Mouse (Mus musculus): ENCODE measurements around the gene Slc15a5. TPM values are rescaled to one million over a fixed set of nuclear protein-coding genes. Genes with fewer than 3 reads are reported as not detected.

The Slc15a5 gene
- polyA plus RNA-seq, 1 experiment from 2014 or later, result not detected

- Histone ChIP-seq H3K27me3 (no peaks in the 10 kb centered on the region), H3K4me3 (replicated peaks) (no peak overlapping the region), H3K36me3 (no peaks in the 10 kb centered on the region), H3K4me1 (replicated peaks) (no peaks in the 10 kb centered on the region), H3K4me2 (no peak overlapping the region), H3K27ac (no peak overlapping the region), H3K9me3 (replicated peaks) (no peaks in the 10 kb centered on the region), H3K9ac (no peak overlapping the region)
- no peak for ATAC-seq (ENCODE audit: low read depth)
- WGBS (ENCODE audit: insufficient replicate concordance), result 71% methylated on average over 12 of the region's 12 CpGs
- DNase-seq, result no peak
These were observed 24.8 kb downstream of the Slc15a5 start for GRCm38 (mm10) chr6:138054956-138055355.

- no peak for DNase-seq
- WGBS (ENCODE audit: insufficient replicate concordance), result 34% methylated on average over 1 of the region's 1 CpGs
These were observed 25.6 kb downstream of the Slc15a5 start for GRCm38 (mm10) chr6:138054166-138054565.

GRCm38 (mm10) chr6:138053686-138054085 lies 26.0 kb downstream of the Slc15a5 start:
- Histone ChIP-seq H3K36me3 (no peaks in the 10 kb centered on the region), H3K9me3 (replicated peaks) (no peaks in the 10 kb centered on the region), H3K4me1 (replicated peaks) (no peaks in the 10 kb centered on the region), H3K4me3 (replicated peaks) (no peak overlapping the region), H3K27me3 (no peaks in the 10 kb centered on the region), H3K9ac (no peak overlapping the region), H3K4me2 (no peak overlapping the region), H3K27ac (no peak overlapping the region)
- ATAC-seq (ENCODE audit: low read depth) (no peak), DNase-seq (no peak)
- 68% methylated on average over 9 of the region's 9 CpGs for WGBS (ENCODE audit: insufficient replicate concordance)

More at GRCm38 (mm10) chr6:138054166-138054565, 25.6 kb downstream of the Slc15a5 start:
- no peak overlapping the region for H3K9ac ChIP-seq
- H3K9me3 ChIP-seq (replicated peaks), result no peaks in the 10 kb centered on the region
- no peaks in the 10 kb centered on the region for H3K36me3 ChIP-seq
- H3K4me3 ChIP-seq (replicated peaks), result no peak overlapping the region
- H3K4me1 ChIP-seq (replicated peaks), result no peaks in the 10 kb centered on the region
- H3K27ac ChIP-seq, result no peak overlapping the region
- ATAC-seq (ENCODE audit: low read depth), result no peak
- no peaks in the 10 kb centered on the region for H3K27me3 ChIP-seq
- H3K4me2 ChIP-seq, result no peak overlapping the region

- DNase-seq, result no peak
- Histone ChIP-seq H3K27ac (no peak overlapping the region), H3K4me3 (replicated peaks) (no peak overlapping the region), H3K4me1 (replicated peaks) (no peaks in the 10 kb centered on the region), H3K27me3 (no peaks in the 10 kb centered on the region), H3K9me3 (replicated peaks) (peaks cover 10% of the 10 kb centered on the region; the same call in 1 of the 2 replicates), H3K36me3 (no peaks in the 10 kb centered on the region), H3K9ac (no peak overlapping the region), H3K4me2 (no peak overlapping the region)
- no peak for ATAC-seq (ENCODE audit: low read depth)
- 73% methylated on average over 2 of the region's 2 CpGs for WGBS (ENCODE audit: insufficient replicate concordance)
These were observed 34.4 kb downstream of the Slc15a5 start for GRCm38 (mm10) chr6:138045364-138045763.

- 60% methylated on average over 5 of the region's 5 CpGs for WGBS (ENCODE audit: insufficient replicate concordance)
- ATAC-seq (ENCODE audit: low read depth), result no peak
- peaks cover 10% of the 10 kb centered on the region; the same call in 1 of the 2 replicates for H3K9me3 ChIP-seq (replicated peaks)
These were observed 36.8 kb downstream of the Slc15a5 start for GRCm38 (mm10) chr6:138042891-138043290.

GRCm38 (mm10) chr6:138041865-138042264 lies 37.9 kb downstream of the Slc15a5 start:
- H3K9ac ChIP-seq, result no peak overlapping the region
- no peaks in the 10 kb centered on the region for H3K27me3 ChIP-seq
- peaks cover 10% of the 10 kb centered on the region; the same call in 1 of the 2 replicates for H3K9me3 ChIP-seq (replicated peaks)
- ATAC-seq (ENCODE audit: low read depth), result no peak
- H3K27ac ChIP-seq, result no peak overlapping the region
- no peak overlapping the region for H3K4me2 ChIP-seq
- H3K4me1 ChIP-seq (replicated peaks), result no peaks in the 10 kb centered on the region
- no peak overlapping the region for H3K4me3 ChIP-seq (replicated peaks)
- no peak for DNase-seq
- no peaks in the 10 kb centered on the region for H3K36me3 ChIP-seq
- WGBS (ENCODE audit: insufficient replicate concordance), result 27% methylated on average over 4 of the region's 4 CpGs

More at GRCm38 (mm10) chr6:138042891-138043290, 36.8 kb downstream of the Slc15a5 start:
- Histone ChIP-seq H3K27me3 (no peaks in the 10 kb centered on the region), H3K4me1 (replicated peaks) (no peaks in the 10 kb centered on the region), H3K4me2 (no peak overlapping the region), H3K36me3 (no peaks in the 10 kb centered on the region), H3K9ac (no peak overlapping the region), H3K4me3 (replicated peaks) (no peak overlapping the region), H3K27ac (no peak overlapping the region)
- DNase-seq, result no peak

- DNase-seq, result no peak
- H3K4me2 ChIP-seq, result no peak overlapping the region
- WGBS (ENCODE audit: insufficient replicate concordance), result 80% methylated on average over 5 of the region's 5 CpGs
These were observed 42.1 kb downstream of the Slc15a5 start for GRCm38 (mm10) chr6:138037587-138037986.

GRCm38 (mm10) chr6:138036891-138037290 lies 42.8 kb downstream of the Slc15a5 start:
- no peak overlapping the region for H3K9ac ChIP-seq
- H3K4me1 ChIP-seq (replicated peaks), result no peaks in the 10 kb centered on the region
- DNase-seq (no peak), ATAC-seq (ENCODE audit: low read depth) (no peak)
- no peaks in the 10 kb centered on the region for H3K36me3 ChIP-seq
- 77% methylated on average over 12 of the region's 12 CpGs for WGBS (ENCODE audit: insufficient replicate concordance)
- no peak overlapping the region for H3K27ac ChIP-seq
- no peaks in the 10 kb centered on the region for H3K9me3 ChIP-seq (replicated peaks)
- H3K4me2 ChIP-seq, result no peak overlapping the region
- no peaks in the 10 kb centered on the region for H3K27me3 ChIP-seq
- no peak overlapping the region for H3K4me3 ChIP-seq (replicated peaks)

More at GRCm38 (mm10) chr6:138037587-138037986, 42.1 kb downstream of the Slc15a5 start:
- H3K36me3 ChIP-seq, result no peaks in the 10 kb centered on the region
- no peaks in the 10 kb centered on the region for H3K9me3 ChIP-seq (replicated peaks)
- H3K27me3 ChIP-seq, result no peaks in the 10 kb centered on the region
- ATAC-seq (ENCODE audit: low read depth), result no peak
- no peak overlapping the region for H3K9ac ChIP-seq
- H3K27ac ChIP-seq, result no peak overlapping the region
- H3K4me1 ChIP-seq (replicated peaks), result no peaks in the 10 kb centered on the region
- no peak overlapping the region for H3K4me3 ChIP-seq (replicated peaks)

GRCm38 (mm10) chr6:138016898-138017297 lies 62.8 kb downstream of the Slc15a5 start:
- Histone ChIP-seq H3K4me3 (replicated peaks) (no peak overlapping the region), H3K4me2 (no peak overlapping the region), H3K4me1 (replicated peaks) (no peaks in the 10 kb centered on the region), H3K36me3 (no peaks in the 10 kb centered on the region), H3K9ac (no peak overlapping the region), H3K27me3 (no peaks in the 10 kb centered on the region), H3K9me3 (replicated peaks) (0 out of 2 replicates have a peak, but pooled peaks cover 3% of the 10 kb centered on the region), H3K27ac (no peak overlapping the region)
- DNase-seq, result no peak
- no peak for ATAC-seq (ENCODE audit: low read depth)

- Histone ChIP-seq H3K36me3 (no peaks in the 10 kb centered on the region), H3K4me2 (no peak overlapping the region), H3K4me3 (replicated peaks) (no peak overlapping the region), H3K9me3 (replicated peaks) (no peaks in the 10 kb centered on the region), H3K27ac (no peak overlapping the region), H3K4me1 (replicated peaks) (no peaks in the 10 kb centered on the region), H3K9ac (no peak overlapping the region), H3K27me3 (no peaks in the 10 kb centered on the region)
- 67% methylated on average over 16 of the region's 16 CpGs for WGBS (ENCODE audit: insufficient replicate concordance)
- ATAC-seq (ENCODE audit: low read depth), result no peak
- DNase-seq, result no peak
These were observed 64.6 kb downstream of the Slc15a5 start for GRCm38 (mm10) chr6:138014976-138015674.

GRCm38 (mm10) chr6:138011955-138012354 lies 67.8 kb downstream of the Slc15a5 start:
- Histone ChIP-seq H3K27ac (no peak overlapping the region), H3K4me2 (no peak overlapping the region), H3K27me3 (no peaks in the 10 kb centered on the region), H3K9me3 (replicated peaks) (no peaks in the 10 kb centered on the region; the same call in 1 of the 2 replicates), H3K9ac (no peak overlapping the region), H3K4me3 (replicated peaks) (no peak overlapping the region), H3K4me1 (replicated peaks) (no peaks in the 10 kb centered on the region), H3K36me3 (no peaks in the 10 kb centered on the region)
- no peak for DNase-seq
- 74% methylated on average over 6 of the region's 6 CpGs for WGBS (ENCODE audit: insufficient replicate concordance)
- ATAC-seq (ENCODE audit: low read depth), result no peak

GRCm38 (mm10) chr6:138007705-138008104 lies 72.0 kb downstream of the Slc15a5 start:
- Histone ChIP-seq H3K27me3 (no peaks in the 10 kb centered on the region), H3K9ac (no peak overlapping the region), H3K4me1 (replicated peaks) (no peaks in the 10 kb centered on the region), H3K4me2 (no peak overlapping the region), H3K36me3 (no peaks in the 10 kb centered on the region), H3K9me3 (replicated peaks) (no peaks in the 10 kb centered on the region; the same call in 1 of the 2 replicates), H3K27ac (no peak overlapping the region), H3K4me3 (replicated peaks) (no peak overlapping the region)
- no peak for ATAC-seq (ENCODE audit: low read depth)
- 71% methylated on average over 6 of the region's 6 CpGs for WGBS (ENCODE audit: insufficient replicate concordance)
- no peak for DNase-seq

Measured in liver, embryonic 13.5 days (tissue).